Mouse (Mus musculus) brown adipose tissue, adult 24 weeks (tissue): ENCODE results near the gene Msx3. TPM values are rescaled to one million over a fixed set of nuclear protein-coding genes. Genes with fewer than 3 reads are reported as not detected.

ENCODE experiments used
- H3K27ac ChIP-seq: fragments of 200-500 bp; replicated peaks from 2 replicates; pipeline ENCODE4 v1.5.1; 2012; ENCODE audit warnings: low read depth, mild to moderate bottlenecking, low read length
- H3K4me1 ChIP-seq: fragments of 200-500 bp; 2 replicates; pipeline ENCODE4 v1.6.1; 2012; ENCODE audit warnings: low read length, mixed read lengths; ENCODE audit not compliant: control insufficient read depth, insufficient read depth, insufficient read length
- H3K4me3 ChIP-seq: fragments of 200-500 bp; 2 replicates; pipeline ENCODE4 v1.5.1; 2012; ENCODE audit warnings: low read depth, mild to moderate bottlenecking, low read length, moderate library complexity; ENCODE audit not compliant: insufficient read depth
- polyA plus RNA-seq: library from polyadenylated mRNA; stranded (reverse); fragments of >200 nt; gene quantifications from 2 replicates; pipeline ENCODE4 v1.2.4, GENCODE M21; 2012; ENCODE audit not compliant: missing spikeins, insufficient read depth, insufficient read length

Gene Msx3
- polyA plus RNA-seq, 1 experiment: not detected

DNA sequence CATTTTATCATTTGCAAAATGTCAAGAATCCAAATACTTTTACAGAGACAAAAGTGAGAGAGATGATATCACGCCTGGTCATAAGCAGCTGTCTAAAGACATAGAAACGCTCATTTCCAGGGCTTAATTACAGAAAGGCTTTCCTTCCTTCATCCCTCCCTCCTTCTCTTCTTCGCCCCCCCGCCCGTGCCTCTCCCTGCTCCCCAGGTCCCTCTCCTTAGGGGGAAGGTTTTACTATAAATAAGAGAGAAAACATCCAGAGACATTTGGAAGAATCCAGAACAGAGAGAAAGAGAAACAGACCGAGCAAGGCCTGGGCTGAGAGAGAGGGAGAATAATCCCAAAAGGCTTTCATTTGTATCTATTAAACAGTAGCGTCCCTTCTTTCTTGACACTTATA is 13.4 kb downstream of the Msx3 start:
- H3K4me1 ChIP-seq: no peaks in the 10 kb centered on the region
- H3K27ac ChIP-seq: no peak overlapping the region
- peak overlapping the region; percentile 88 for H3K4me3 ChIP-seq

DNA sequence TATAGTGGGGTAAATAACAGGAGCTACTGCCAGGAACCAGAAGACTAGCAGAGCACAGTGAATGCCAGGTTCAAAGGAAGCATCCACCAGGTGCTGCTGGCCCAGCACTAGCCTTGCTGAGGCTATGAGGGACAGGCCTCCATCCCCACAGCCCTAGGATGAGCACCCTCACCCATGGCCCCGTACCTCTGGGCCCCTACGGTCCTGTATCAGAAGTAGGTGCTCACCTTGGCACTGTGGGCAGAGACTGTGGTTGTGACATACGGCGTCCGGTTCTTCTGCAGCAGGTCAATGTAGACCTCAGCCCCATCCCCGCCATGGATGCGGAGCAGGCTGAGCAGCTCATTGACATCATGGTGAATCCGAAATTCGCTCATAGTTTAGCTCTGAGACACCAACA is 15.5 kb downstream of the Msx3 start:
- no peak overlapping the region for H3K27ac ChIP-seq
- H3K4me1 ChIP-seq: no peaks in the 10 kb centered on the region
- H3K4me3 ChIP-seq: no peak overlapping the region

DNA sequence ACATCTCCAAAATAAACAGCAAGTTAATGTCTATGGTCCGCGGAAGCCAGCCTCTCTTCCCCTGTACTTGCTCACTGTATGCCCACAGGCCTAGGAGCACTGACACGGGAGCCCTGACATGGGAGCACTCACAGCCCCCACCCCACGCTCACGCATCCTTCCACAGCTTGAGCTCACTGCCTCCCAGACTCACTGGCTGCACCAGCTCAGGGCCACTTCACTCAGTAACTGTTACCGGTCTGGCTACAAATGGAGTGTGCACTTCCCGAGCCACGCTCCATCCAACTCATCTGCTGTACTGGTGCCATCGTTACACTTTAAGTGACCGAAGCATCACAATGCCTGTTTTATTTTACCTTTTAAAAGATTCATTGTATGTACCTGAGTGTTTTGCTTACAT is 16.5 kb downstream of the Msx3 start:
- no peaks in the 10 kb centered on the region for H3K4me1 ChIP-seq
- H3K27ac ChIP-seq: no peak overlapping the region
- no peak overlapping the region for H3K4me3 ChIP-seq

DNA sequence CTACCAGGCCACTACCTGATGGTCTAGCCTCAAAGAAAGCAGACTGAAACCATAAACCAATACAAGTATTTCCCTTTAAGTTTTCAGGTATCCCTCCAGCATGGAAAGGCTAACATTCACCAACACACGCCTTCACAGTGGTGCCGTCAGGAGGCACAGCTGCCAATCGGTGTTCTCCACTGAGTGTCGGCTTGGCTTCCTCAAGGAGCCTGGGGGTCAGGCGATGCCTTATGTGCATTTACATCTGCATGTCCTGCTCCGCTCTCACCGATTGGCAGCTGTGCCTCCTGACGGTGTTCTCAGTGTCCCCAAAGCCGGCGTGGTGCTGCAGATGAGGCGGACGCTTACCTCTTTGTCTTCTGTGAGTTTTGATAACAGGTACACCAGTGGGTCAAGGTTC is 17.1 kb downstream of the Msx3 start:
- Histone ChIP-seq H3K27ac (no peak overlapping the region), H3K4me3 (no peak overlapping the region), H3K4me1 (no peaks in the 10 kb centered on the region)

DNA sequence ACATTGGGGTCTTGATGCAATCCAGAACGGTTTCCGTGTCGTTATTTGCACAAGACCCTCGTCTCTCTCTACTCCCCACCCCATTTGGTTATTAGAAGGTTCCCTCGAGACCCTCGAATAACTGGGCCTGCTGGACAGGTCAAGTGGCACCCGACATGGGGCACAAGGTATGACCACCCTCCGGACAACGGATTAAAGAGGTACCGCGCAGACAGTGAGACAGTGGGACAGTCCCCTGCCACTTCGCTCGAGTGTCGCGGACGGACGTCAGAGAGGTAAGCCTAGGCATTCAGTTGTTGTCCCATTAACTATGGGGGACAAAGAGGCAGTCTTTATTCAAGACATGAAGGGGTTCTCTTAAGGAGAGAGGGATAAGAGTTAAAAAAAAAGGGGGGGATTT is 37.6 kb downstream of the Msx3 start:
- no peaks in the 10 kb centered on the region for H3K4me1 ChIP-seq
- no peak overlapping the region for H3K4me3 ChIP-seq
- H3K27ac ChIP-seq: no peak overlapping the region

DNA sequence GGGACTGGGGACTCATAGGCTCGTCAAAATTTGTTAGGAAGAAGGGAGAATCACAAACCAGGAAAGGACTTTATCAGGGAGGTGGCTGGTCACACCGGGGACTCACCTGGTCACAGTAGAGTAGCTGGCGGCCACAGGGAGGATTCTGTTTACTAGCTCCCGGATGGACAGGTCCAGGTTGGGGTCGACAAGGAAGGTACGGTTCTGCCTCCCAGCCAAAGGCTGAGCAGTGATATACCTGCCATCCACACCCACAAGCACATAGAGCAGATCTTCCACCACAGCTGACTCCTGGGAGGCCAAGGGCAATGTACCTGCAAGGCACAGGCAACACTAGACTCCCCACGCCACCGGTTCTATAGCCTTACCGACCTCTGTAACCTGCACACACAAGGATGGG is 41.1 kb downstream of the Msx3 start:
- H3K4me1 ChIP-seq: no peaks in the 10 kb centered on the region
- H3K4me3 ChIP-seq: no peak overlapping the region
- H3K27ac ChIP-seq: no peak overlapping the region

DNA sequence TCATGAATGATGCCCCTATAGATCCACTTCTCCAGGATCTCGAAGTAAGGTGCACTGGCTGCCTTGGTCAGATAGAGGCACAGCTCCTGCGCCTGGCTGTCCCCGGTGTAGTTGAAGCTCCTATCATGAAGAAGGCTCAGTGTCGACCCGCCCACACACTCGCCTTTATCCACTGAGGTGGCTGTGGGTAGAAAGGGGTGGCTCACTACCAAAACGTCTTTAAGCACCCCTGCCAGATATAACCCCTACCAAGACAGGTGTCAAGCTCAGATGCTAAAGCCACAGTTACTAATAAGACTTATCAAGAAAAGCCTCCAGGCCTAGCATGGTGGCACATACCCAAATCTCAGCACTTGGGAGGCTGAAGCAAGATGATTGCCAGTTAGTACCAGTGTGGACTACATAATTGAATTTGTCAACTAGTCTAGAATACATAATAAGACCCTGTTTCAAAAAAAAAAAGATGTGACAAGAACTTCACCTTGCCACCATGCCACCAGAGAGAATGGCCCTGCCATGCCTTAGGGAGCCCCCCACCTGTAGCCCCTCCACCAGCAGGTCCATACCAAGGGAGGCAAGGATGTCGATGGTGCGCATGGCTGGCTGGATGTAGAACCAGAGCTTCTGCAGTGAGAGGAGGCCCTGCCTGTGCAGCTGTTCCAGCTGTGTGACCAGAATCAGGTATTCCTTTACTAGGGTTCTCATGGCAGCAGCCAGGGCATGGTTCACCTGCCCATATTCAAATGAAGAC is 41.9 kb downstream of the Msx3 start:
- no peak overlapping the region for H3K4me3 ChIP-seq
- H3K27ac ChIP-seq: no peak overlapping the region
- no peaks in the 10 kb centered on the region for H3K4me1 ChIP-seq

DNA sequence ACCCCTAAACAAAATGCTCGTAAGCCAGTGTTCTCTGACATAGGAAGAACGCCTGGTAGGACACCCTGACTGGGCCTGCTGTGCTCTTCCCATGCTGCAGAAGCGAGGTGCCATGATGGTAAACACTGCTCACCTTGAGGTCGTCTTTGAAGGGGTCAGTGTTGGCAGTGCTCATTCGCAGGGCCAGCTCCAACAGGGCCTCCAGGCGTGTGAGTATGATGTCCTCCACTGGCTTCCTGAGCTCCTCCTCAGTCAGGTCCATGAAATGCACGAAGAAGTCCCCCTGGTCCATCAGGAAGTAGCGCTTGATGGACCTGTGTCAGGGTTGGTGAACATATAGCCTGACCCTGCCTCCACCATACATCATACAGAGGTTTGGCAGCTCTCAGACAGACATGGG is 44.2 kb downstream of the Msx3 start:
- Histone ChIP-seq H3K27ac (no peak overlapping the region), H3K4me1 (no peaks in the 10 kb centered on the region), H3K4me3 (no peak overlapping the region)

DNA sequence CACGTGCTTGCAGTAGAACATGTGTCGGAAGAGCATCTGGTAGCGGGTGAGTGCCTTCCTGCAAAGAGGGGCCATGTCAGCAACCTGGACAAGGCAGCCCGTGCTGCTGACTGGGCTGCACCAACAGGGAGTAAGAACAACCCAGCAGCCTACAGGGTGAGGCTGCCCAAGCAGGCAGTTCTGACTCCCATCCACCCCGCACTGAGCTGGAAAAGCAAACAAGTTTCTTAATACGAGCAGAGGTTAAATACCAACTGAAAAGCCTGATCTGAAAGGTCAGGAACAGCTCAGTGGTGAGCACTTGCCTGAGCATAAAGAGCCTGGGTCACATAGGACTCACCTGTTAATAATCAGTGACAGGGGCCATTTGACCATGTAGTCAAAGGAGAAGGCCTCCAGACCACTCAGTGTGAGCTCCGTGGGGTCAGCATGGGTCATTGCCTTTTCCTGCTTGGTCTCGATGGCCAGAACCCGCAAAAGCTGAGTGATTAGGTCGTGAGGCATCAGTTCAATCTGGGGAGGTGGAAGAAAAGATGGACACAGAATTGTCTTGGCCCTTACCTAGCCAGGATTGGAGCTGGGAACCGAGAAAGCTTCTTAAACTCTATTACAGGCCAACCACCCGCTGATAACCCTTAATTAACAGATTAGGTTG is 47.7 kb downstream of the Msx3 start:
- Histone ChIP-seq H3K4me3 (no peak overlapping the region), H3K27ac (no peak overlapping the region), H3K4me1 (no peaks in the 10 kb centered on the region)

DNA sequence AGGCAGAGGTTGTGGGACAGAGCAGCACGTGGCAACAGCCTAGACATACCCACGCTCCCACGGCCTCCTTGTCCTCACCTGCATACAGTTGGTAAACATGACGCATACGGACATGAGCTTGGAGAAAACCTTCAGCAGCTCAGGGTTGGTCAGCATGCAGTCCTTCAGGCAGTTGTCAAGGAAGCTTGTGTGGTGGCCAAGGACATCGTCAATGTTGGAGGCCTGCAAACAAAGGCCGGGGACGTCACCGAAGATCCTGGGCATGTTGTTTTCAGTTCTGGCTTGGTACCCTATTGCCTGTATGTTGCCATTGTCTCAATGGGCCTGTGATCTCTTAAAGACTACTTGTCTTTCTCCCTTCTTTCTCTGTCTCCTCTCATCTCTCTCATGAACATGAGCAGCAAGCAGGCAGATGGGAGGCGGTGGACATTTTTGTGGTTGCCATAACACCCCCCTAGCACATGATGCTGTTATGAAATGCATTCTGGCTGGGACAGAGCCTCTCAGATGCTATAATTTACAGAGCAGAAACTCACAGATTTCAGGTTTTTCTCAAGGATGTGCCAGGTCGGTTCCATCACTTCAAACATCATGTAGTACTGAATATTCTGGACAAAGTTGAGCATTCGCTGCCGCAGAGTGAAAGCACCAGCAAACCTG is 50.1 kb downstream of the Msx3 start:
- Histone ChIP-seq H3K4me1 (no peaks in the 10 kb centered on the region), H3K4me3 (no peak overlapping the region), H3K27ac (no peak overlapping the region)

Other genes starting within 250 kb of the Msx3 start
- not detected in 2 replicates for gene Adgra1, start 214.9 kb downstream of the Msx3 start, polyA plus RNA-seq
- 0.32 TPM in 1 of 2 replicates, not detected in the other for gene Kndc1, start 154.4 kb downstream of the Msx3 start, polyA plus RNA-seq
- gene Utf1, start 105.3 kb downstream of the Msx3 start, polyA plus RNA-seq: not detected in 2 replicates
- gene 6430531B16Rik, start 70.3 kb downstream of the Msx3 start, polyA plus RNA-seq: not detected in 2 replicates
- 3.0 TPM in 1 of 2 replicates, not detected in the other for gene Adam8, start 56.5 kb downstream of the Msx3 start, polyA plus RNA-seq
- gene Zfp511, start 12.7 kb downstream of the Msx3 start, polyA plus RNA-seq: 12.9 and 13.9 TPM in 2 replicates
- 8.6 and 9.1 TPM in 2 replicates for gene Tubgcp2, start 12.4 kb downstream of the Msx3 start, polyA plus RNA-seq
- gene Caly, start 33.5 kb upstream of the Msx3 start, polyA plus RNA-seq: not detected in 2 replicates
- gene Prap1, start 44.3 kb upstream of the Msx3 start, polyA plus RNA-seq: not detected in 2 replicates
- gene Fuom, start 53.4 kb upstream of the Msx3 start, polyA plus RNA-seq: 211 and 236 TPM in 2 replicates
- gene Paox, start 66.7 kb upstream of the Msx3 start, polyA plus RNA-seq: 45.1 and 45.3 TPM in 2 replicates
- 1,018 and 1,090 TPM in 2 replicates for gene Echs1, start 67.4 kb upstream of the Msx3 start, polyA plus RNA-seq
- 49.2 and 54.7 TPM in 2 replicates for gene Mtg1, start 88.5 kb upstream of the Msx3 start, polyA plus RNA-seq
- not detected in 2 replicates for gene Sprn, start 105.8 kb upstream of the Msx3 start, polyA plus RNA-seq
- not detected in 2 replicates for gene Olfr522, start 115.7 kb upstream of the Msx3 start, polyA plus RNA-seq
- not detected in 2 replicates for gene Olfr523, start 124.1 kb upstream of the Msx3 start, polyA plus RNA-seq
- not detected in 2 replicates for gene Olfr524, start 156.9 kb upstream of the Msx3 start, polyA plus RNA-seq
- not detected in 2 replicates for gene Cd163l1, start 169.2 kb upstream of the Msx3 start, polyA plus RNA-seq
- gene 5830411N06Rik, start 198.2 kb upstream of the Msx3 start, polyA plus RNA-seq: not detected in 2 replicates